Mouse (Mus musculus): Measurements from ENCODE around the gene Hmgn3. TPM values are rescaled to one million over a fixed set of nuclear protein-coding genes. Genes with fewer than 3 reads are reported as not detected.

Gene Hmgn3
- total RNA-seq (2014; rRNA removed): 1.0 and 1.5 TPM in 2 replicates
- 0.48 and 0.90 TPM in 2 replicates for polyA plus RNA-seq (2012; rRNA removed)

DNA sequence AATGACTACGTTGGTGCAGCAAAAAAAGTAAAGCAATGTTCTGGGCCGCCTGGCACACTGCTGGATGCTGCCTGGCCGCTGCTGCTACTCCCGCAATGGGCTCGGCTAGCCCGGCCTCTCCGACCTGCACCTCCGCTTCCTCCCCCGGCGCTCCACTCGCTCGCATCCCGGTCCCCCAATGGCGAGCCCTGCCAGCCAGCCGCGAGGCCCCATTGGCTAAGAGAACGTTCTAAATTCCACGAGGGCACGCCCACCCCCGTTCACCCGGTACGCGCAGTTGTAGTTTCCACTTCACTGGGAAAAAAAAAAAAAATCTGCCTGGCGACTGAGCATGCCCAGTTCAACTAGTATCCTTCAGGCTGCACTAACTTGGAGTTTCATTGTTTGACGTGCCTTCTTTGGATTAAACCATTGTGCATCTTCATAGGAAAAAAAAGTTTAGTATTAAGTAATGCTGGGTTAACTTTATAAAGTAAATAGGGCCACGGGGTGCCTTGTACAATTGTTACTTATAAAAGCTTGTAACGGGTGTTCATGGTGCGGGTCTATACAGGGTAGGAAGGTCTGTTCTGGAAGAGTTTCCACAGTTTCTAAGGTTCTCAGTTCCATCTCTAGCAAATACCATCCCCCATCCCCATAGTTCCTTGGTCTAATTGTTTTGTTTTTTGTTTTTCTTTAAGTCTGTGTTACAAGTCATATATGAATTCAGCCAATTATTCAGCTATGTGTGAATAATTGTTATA lies at the start of gene Hmgn3:
TSS of gene Hmgn3 (minus strand) at position 240 of the 743 bp plus-strand sequence.
- no peak within 1 kb of the TSS for H3K27ac ChIP-seq (replicated peaks; ENCODE audit: insufficient read depth, low read depth, low read length)
- 11% methylated on average over 28 of the region's 28 CpGs for WGBS
- no peaks in the 10 kb centered on the region for H3K79me2 ChIP-seq (ENCODE audit: control insufficient read depth, insufficient read depth, low read length)
- TF ChIP-seq POLR2A (IDR thresholded peaks at IDR 0.05; ENCODE audit: extremely low read depth, insufficient read depth, low read length) (no peak), CTCF (IDR thresholded peaks at IDR 0.05; ENCODE audit: low read depth, low read length) (no peak)
- no peaks in the 10 kb centered on the region; the same call in 1 of the 2 replicates for H3K4me1 ChIP-seq (ENCODE audit: control insufficient read depth, insufficient read depth, low read length)
- DNase-seq (ENCODE audit: extremely low read depth, low read depth, low spot score): peak; percentile 43
- H3K27me3 ChIP-seq (ENCODE audit: control insufficient read depth, insufficient read depth, low read length): no peaks in the 10 kb centered on the region
- peak within 1 kb of the TSS; percentile 43 for H3K4me3 ChIP-seq (ENCODE audit: insufficient read depth, low read depth, low read length)
- H3K36me3 ChIP-seq (ENCODE audit: control insufficient read depth, insufficient read depth, low read length): no peaks in the 10 kb centered on the region
- H3K9ac ChIP-seq (ENCODE audit: low read depth, low read length): peak within 1 kb of the TSS; percentile 33

DNA sequence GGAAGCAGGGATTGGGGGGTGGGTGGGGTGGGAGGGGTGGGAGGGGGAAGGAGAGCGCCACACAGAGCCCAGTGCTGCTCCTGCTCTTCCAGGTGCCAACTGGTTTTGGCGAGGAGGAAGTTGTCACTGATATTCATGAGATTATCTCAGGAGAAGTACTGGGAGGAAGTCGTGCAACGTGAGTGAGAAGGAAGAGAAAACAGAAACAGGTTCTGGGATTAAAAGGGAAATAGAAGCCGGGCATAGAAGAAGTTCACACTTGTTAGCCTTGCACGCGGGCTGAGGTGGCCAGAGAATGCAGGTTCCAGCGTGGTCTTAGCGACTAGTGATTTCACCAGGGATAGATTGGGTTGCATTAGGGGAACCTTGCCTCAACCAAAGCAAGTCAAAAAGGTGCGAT lies 49.3 kb upstream of the Hmgn3 start:
- WGBS: 83% methylated on average over 10 of the region's 10 CpGs
- Histone ChIP-seq H3K79me2 (ENCODE audit: control insufficient read depth, insufficient read depth, low read length) (no peaks in the 10 kb centered on the region), H3K36me3 (ENCODE audit: control insufficient read depth, insufficient read depth, low read length) (no peaks in the 10 kb centered on the region), H3K27me3 (ENCODE audit: control insufficient read depth, insufficient read depth, low read length) (no peaks in the 10 kb centered on the region), H3K27ac (replicated peaks; ENCODE audit: insufficient read depth, low read depth, low read length) (no peak overlapping the region), H3K4me3 (ENCODE audit: insufficient read depth, low read depth, low read length) (no peak overlapping the region), H3K4me1 (ENCODE audit: control insufficient read depth, insufficient read depth, low read length) (no peaks in the 10 kb centered on the region), H3K9ac (ENCODE audit: low read depth, low read length) (no peak overlapping the region)
- no peak for DNase-seq (ENCODE audit: extremely low read depth, low read depth, low spot score)
- TF ChIP-seq POLR2A (IDR thresholded peaks at IDR 0.05; ENCODE audit: extremely low read depth, insufficient read depth, low read length) (no peak), CTCF (IDR thresholded peaks at IDR 0.05; ENCODE audit: low read depth, low read length) (no peak)

DNA sequence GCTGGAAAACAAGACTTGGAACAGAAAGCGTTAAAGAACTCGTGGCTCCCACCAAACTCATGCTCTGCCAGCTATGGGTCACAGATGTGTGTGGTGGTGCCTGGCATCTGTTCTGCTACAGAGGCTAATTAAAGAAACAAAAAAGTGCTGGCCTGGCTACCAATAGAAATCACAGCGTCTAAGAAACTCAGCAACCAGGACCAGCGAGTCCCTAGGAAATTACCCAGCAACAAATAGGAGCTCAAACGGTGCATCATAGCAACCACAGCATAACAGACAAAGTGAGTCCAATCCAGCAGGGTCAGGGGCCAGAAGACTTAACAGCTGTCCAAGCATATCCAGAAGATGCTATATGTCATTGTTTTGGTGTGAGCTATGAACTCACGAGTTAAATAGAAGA lies 48.5 kb upstream of the Hmgn3 start:
- H3K4me3 ChIP-seq (ENCODE audit: insufficient read depth, low read depth, low read length): no peak overlapping the region
- no peak overlapping the region for H3K27ac ChIP-seq (replicated peaks; ENCODE audit: insufficient read depth, low read depth, low read length)
- H3K36me3 ChIP-seq (ENCODE audit: control insufficient read depth, insufficient read depth, low read length): no peaks in the 10 kb centered on the region
- WGBS: 85% methylated on average over 6 of the region's 6 CpGs
- no peak for DNase-seq (ENCODE audit: extremely low read depth, low read depth, low spot score)
- no peaks in the 10 kb centered on the region for H3K79me2 ChIP-seq (ENCODE audit: control insufficient read depth, insufficient read depth, low read length)
- no peaks in the 10 kb centered on the region for H3K27me3 ChIP-seq (ENCODE audit: control insufficient read depth, insufficient read depth, low read length)
- TF ChIP-seq POLR2A (IDR thresholded peaks at IDR 0.05; ENCODE audit: extremely low read depth, insufficient read depth, low read length): no peak
- TF ChIP-seq CTCF (IDR thresholded peaks at IDR 0.05; ENCODE audit: low read depth, low read length): no peak
- no peak overlapping the region for H3K9ac ChIP-seq (ENCODE audit: low read depth, low read length)
- H3K4me1 ChIP-seq (ENCODE audit: control insufficient read depth, insufficient read depth, low read length): no peaks in the 10 kb centered on the region

DNA sequence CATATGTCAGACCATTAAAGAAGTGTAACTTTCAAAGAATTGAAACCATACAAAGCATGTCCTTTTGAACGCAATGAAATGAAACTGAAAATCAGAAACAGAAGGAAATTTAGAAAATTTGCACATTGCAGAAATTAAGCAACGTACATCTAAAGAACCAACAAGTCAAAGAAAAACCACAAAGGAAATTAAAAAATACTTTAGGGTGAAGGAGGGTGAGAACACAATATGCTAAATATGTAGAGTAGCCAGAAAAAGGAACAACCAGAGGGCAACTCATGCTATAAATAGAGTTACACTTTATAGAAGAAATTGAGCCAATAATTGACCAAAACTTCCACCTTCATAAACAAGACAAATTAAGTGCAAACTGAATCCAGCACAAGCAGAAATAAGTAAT lies 41.3 kb upstream of the Hmgn3 start:
- DNase-seq (ENCODE audit: extremely low read depth, low read depth, low spot score): no peak
- TF ChIP-seq POLR2A (IDR thresholded peaks at IDR 0.05; ENCODE audit: extremely low read depth, insufficient read depth, low read length) (no peak), CTCF (IDR thresholded peaks at IDR 0.05; ENCODE audit: low read depth, low read length) (no peak)
- no peak overlapping the region for H3K4me3 ChIP-seq (ENCODE audit: insufficient read depth, low read depth, low read length)
- no peak overlapping the region for H3K27ac ChIP-seq (replicated peaks; ENCODE audit: insufficient read depth, low read depth, low read length)
- no peaks in the 10 kb centered on the region for H3K79me2 ChIP-seq (ENCODE audit: control insufficient read depth, insufficient read depth, low read length)
- H3K27me3 ChIP-seq (ENCODE audit: control insufficient read depth, insufficient read depth, low read length): no peaks in the 10 kb centered on the region
- H3K36me3 ChIP-seq (ENCODE audit: control insufficient read depth, insufficient read depth, low read length): no peaks in the 10 kb centered on the region; the same call in 1 of the 2 replicates
- WGBS: 79% methylated on average over 2 of the region's 2 CpGs
- H3K4me1 ChIP-seq (ENCODE audit: control insufficient read depth, insufficient read depth, low read length): no peaks in the 10 kb centered on the region
- H3K9ac ChIP-seq (ENCODE audit: low read depth, low read length): no peak overlapping the region

DNA sequence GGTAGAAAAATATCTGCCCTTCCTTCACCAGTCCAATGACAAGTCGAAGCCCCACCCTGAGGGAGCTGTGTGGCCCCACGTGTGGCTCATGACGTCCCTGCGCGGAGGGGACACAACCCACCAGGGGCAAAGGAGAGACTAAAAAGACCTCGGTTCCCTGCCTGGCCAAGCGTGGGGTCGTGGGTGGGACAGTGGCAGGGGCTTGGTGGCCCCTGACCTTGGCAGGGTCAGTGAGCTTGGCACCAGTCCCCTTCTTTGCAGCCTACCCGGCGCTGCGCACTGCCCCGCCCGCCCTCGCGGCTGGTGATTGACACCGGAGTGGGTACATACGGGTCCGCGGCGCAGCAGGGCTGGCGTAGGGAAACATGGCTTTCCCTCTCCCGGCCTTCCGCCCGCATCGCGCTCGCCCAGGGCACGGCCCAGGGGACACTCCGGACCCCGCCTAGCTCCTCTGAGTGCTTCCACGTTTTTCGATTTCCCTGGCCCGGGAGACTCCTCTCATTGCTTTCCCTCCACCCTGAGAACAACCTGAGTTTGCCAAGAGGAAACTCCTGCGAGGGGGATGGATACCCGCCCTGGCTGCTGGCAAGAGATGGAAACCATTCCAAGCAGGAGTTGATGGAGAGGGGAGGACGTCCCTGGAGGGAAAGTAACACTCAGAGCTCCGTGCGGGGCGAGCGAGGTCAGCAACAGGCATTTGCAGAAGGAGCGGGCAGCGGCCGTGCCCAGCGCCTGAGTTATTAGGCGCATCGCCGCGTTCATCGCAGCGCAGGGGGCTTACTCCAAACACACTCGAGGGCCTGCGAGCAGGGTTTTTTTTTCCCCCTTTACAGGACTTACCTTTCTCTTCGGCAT lies 667 bp downstream of the Hmgn3 start:
- Histone ChIP-seq H3K9ac (ENCODE audit: low read depth, low read length) (peak overlapping the region; percentile 33), H3K27ac (replicated peaks; ENCODE audit: insufficient read depth, low read depth, low read length) (no peak overlapping the region), H3K4me3 (ENCODE audit: insufficient read depth, low read depth, low read length) (peak overlapping the region; percentile 43), H3K27me3 (ENCODE audit: control insufficient read depth, insufficient read depth, low read length) (no peaks in the 10 kb centered on the region), H3K36me3 (ENCODE audit: control insufficient read depth, insufficient read depth, low read length) (no peaks in the 10 kb centered on the region), H3K4me1 (ENCODE audit: control insufficient read depth, insufficient read depth, low read length) (no peaks in the 10 kb centered on the region; the same call in 1 of the 2 replicates), H3K79me2 (ENCODE audit: control insufficient read depth, insufficient read depth, low read length) (no peaks in the 10 kb centered on the region)
- 5% methylated on average over 53 of the region's 53 CpGs for WGBS
- no peak for DNase-seq (ENCODE audit: extremely low read depth, low read depth, low spot score)
- TF ChIP-seq CTCF (IDR thresholded peaks at IDR 0.05; ENCODE audit: low read depth, low read length) (no peak), POLR2A (IDR thresholded peaks at IDR 0.05; ENCODE audit: extremely low read depth, insufficient read depth, low read length) (no peak)

Measured in liver, adult 2 months (tissue).